Mouse (Mus musculus): Measurements from ENCODE around the gene Musk. TPM values are rescaled to one million over a fixed set of nuclear protein-coding genes. Genes with fewer than 3 reads are reported as not detected.

The Musk gene
- total RNA-seq, 4 experiments from 2014 or later = 26.9 to 58.0 (median 40.6) TPM

DNA sequence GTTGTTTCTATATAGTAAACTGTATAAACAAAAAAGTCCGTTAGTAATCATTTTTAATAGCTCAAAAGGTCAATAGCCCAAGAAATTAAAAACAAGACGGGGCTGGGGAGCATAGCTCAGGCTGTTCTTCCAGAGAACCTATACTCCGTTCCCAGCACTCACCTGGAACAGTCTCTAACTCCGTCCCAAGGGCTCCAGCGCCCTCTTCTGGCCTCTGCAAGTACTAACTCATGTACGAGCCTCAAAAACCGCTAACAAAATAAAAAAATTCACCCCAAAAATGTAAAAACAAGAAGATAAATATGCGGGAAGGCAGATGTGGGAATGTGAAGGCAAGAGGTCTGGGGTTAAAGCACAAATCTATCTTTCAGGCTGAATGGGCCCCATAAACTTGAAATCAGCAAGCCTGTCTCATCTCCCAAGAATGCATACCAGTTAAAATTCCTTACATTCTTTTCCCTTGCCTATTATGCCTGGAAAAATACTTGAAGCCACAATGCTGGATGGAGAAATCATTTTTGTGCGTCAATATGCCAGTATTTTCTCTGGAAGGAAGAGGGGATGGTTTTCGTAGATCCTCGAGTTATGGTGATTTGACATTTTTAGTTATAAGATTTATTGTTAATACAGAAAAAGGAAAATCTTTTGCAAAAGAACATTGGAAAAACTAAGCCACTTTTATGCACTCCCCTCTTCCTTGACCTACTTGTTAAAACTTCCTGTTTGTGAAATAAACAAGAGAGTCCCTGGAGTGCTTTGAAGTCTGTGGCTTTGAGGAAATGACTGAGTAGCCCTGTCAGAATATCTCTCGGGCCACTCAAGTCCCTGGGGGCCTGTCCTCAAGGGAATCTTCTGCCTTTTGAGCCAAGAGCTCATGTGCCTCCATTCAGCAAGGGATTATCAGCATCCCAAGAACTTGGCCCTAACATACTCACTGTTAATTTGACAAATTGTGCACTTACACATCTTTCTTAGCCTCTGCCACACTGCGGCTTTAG, 127.7 kb downstream of the Musk start:
- DNase-seq (ENCODE audit: low spot score in 2 of 2) = peak in 1 of 2 experiments; percentile 40

DNA sequence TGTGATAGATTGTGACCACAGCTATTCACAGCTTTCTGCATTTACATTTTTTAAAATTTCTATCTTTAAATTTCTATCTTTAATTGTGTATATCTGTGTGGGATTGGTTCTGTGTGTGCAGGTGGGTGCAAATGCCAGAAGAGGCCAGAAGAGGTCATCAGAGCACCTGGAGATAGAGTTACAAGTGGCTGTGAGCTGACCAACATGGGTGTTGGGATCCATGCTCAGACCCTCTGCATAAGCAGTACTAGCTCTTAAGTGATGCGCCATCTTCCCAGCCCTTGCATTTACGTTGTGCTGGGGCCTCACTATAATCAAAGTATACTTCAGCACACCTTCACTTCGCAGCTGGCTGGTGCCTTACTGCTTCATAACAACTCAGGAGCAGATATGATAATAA, 129.8 kb downstream of the Musk start:
- DNase-seq (ENCODE audit: low spot score in 2 of 2) = no peak

DNA sequence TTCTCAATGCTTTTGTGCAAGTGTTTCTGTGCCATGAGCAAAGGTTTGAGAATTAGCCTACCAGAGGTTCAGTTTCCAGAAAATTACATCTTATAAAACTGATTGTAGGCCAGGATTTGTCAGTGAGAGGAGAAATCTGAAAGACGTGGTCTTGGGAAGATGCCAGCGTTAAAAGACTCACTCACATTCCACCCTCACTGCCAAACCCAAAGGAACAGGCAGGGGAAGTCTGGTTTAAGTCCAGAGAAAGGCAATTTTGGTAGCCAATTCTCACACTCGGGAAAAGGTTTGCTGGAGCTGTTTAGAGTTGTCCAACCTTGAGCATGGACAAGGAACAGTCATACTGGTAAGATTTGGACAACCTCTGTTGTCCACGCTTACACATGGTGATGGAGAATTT, 131.6 kb downstream of the Musk start:
- no peak for DNase-seq (ENCODE audit: low spot score in 2 of 2)

DNA sequence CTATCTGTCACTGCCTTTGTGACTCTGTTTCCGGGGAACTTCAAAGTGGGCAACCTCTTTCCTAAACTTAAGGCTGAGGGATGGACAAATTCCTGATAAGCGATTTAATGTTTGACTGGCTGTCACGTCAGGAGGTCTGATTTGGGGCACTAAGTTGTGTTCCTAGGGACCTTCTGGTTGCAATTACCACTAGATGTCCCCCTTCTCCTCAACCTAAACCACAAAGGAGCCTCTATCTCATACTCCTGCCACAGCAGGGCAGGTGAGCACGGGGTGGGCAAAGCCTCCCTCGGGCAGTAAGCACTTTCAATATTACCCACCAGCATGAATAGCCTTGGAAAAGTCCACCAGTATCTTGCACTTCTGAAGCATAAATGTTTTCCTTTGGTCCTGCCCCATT, 133.5 kb downstream of the Musk start:
- DNase-seq (ENCODE audit: low spot score in 2 of 2) = no peak

DNA sequence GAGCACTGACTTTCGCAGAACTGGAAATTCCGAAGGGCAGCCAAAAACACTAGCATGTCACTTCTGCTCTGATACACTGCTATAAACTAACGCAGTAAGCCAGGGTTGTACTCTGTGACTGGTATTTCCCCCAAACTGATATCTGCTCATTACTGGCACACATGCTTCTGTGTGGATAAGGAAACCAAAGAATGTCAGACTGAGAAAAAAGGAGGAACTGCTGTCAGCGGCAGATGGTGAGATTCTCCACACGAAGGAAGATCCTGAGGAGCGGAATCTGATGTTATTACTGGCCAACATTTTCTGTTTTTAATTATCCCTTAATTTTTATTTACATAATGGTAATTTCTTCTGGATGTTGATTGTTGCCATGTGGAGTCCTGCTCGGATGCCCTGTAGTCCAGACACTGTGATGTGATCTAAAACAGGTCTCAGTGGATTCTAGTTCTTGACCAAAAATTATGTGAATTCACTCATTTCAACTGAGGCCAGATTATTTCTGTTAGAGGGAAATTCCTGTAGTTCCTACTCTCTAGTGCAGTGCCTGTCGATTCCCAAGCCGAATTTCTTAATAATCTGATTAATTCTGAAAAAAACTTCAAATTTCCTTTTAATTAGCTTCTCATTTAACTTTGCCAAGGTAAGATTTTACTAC, 137.6 kb downstream of the Musk start:
- no peak for DNase-seq (ENCODE audit: low spot score in 2 of 2)

Other genes with a start within 250 kb of the Musk start
- 1 to 10 TPM; 3.3 to 6.4 (median 4.0) TPM for gene Svep1, start 79.1 kb upstream of the Musk start, total RNA-seq (2022)

Measured in gastrocnemius, adult 8-10 months (tissue).